8 mouse cellular contexts compared by ENCODE assay signal in the genomic region with DNA sequence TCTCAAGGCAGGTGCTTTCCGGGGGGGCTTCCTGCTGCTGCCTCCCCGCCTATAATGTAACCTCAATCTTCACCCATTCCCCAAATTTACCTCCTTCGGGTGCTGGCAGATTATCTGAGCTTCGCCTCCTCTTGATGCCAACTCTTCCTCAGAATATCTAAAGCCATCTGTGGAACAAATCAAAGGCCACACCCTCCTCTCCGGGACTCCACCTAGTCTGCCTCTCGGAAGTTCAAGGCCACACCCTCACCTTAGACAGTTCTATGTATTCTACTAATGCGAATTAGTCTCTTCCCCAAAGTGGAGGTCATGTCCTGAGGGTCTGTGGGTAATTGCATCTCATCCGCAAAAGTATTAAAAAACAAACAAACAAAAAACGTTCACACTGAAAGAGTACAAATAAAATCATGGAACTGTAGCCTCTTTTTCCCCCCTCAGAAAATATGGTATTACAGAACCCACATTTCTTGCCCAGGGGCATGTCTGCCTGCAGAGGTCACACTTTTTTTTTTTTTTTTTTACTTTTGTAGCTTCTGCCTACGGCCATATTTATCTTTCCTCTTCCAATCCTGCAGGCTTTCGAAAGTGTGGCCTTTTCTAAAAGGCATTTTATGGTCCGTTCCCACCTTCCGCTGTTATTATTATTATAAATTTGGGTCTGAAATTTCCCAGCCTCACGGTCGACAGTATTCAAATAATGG. TPM values are rescaled to one million over a fixed set of nuclear protein-coding genes. Genes with fewer than 3 reads are reported as not detected.
DNase-seq lines count a peak whose midpoint lies in the region; ATAC-seq and TF ChIP-seq lines count a peak whose summit lies in the region.

No protein-coding gene starts in this region.

- H3K27me3 ChIP-seq in lung, postnatal 0 days (replicated peaks; ENCODE audit: insufficient read depth, low read length) = peaks cover 22% of the 10 kb centered on the region
- H3K27me3 ChIP-seq in limb, embryonic 13.5 days = peaks cover 58% of the 10 kb centered on the region
- no peaks in the 10 kb centered on the region for H3K27me3 ChIP-seq in stomach, embryonic 14.5 days (ENCODE audit: control insufficient read depth, insufficient read depth, low read length)

- peak overlapping the region; percentile 92 for H3K4me2 ChIP-seq in lung, postnatal 0 days (replicated peaks; ENCODE audit: low read depth, low read length)
- H3K4me2 ChIP-seq in limb, embryonic 13.5 days (replicated peaks) = peak overlapping the region; percentile 94
- peak overlapping the region; percentile 67 for H3K4me2 ChIP-seq in stomach, embryonic 14.5 days (replicated peaks; ENCODE audit: low read depth, low read length)

- peaks cover 12% of the 10 kb centered on the region for H3K4me1 ChIP-seq in lung, postnatal 0 days (ENCODE audit: insufficient read depth, low read depth, low read length)
- H3K4me1 ChIP-seq in limb, embryonic 13.5 days = peaks cover 16% of the 10 kb centered on the region
- H3K4me1 ChIP-seq in stomach, embryonic 14.5 days (ENCODE audit: control insufficient read depth, insufficient read depth, low read length) = peaks cover 12% of the 10 kb centered on the region; the same call in 1 of the 2 replicates

- WGBS in lung, postnatal 0 days = 19% methylated on average over 15 of the region's 15 CpGs
- WGBS in limb, embryonic 13.5 days = 18% methylated on average over 15 of the region's 15 CpGs
- WGBS in stomach, embryonic 14.5 days = 17% methylated on average over 15 of the region's 15 CpGs

- no peak overlapping the region for H3K9ac ChIP-seq in lung, postnatal 0 days (replicated peaks; ENCODE audit: low read depth)
- peak overlapping the region; percentile 70 for H3K9ac ChIP-seq in limb, embryonic 13.5 days
- H3K9ac ChIP-seq in stomach, embryonic 14.5 days (replicated peaks; ENCODE audit: low read depth, low read length) = peak overlapping the region; percentile 11; the same call in 1 of the 2 replicates

- intact Hi-C loops in left cerebral cortex, postnatal 14 days (cut with DNase I) = no loop called here

- TF ChIP-seq EP300 in lung, postnatal 0 days (IDR thresholded peaks at IDR 0.05) = no peak

- no peak for ATAC-seq in lung, postnatal 0 days
- 0 out of 2 replicates have a peak, but pooled peaks have one; percentile 29 for ATAC-seq in erythroblast, adult 5-6 weeks (replicated peaks; ENCODE audit: low FRiP score, poor library complexity, severe bottlenecking)
- ATAC-seq in limb, embryonic 13.5 days (ENCODE audit: low FRiP score, low read depth) = no peak
- ATAC-seq in stomach, embryonic 14.5 days (ENCODE audit: insufficient number of reproducible peaks, insufficient read depth, low FRiP score, low read depth) = no peak

- no peak for DNase-seq in lung, postnatal 0 days (ENCODE audit: low spot score)
- no peak for DNase-seq in lung, postnatal 4 days
- DNase-seq in left cerebral cortex, postnatal 14 days (ENCODE audit: low spot score in 2 of 2) = no peak
- no peak for DNase-seq in urinary bladder, adult 18-20 months (ENCODE audit: low spot score in 2 of 2)
- no peak for DNase-seq in adrenal gland, postnatal 25 days

- no peaks in the 10 kb centered on the region for H3K9me3 ChIP-seq in lung, postnatal 0 days (ENCODE audit: low read length)
- H3K9me3 ChIP-seq in limb, embryonic 13.5 days = no peaks in the 10 kb centered on the region
- no peaks in the 10 kb centered on the region for H3K9me3 ChIP-seq in stomach, embryonic 14.5 days (ENCODE audit: control insufficient read depth, low read depth, low read length)

- H3K4me3 ChIP-seq in lung, postnatal 0 days (ENCODE audit: low read depth, low read length) = peak overlapping the region; percentile 48; the same call in 1 of the 2 replicates
- H3K4me3 ChIP-seq in limb, embryonic 13.5 days = peak overlapping the region; percentile 57
- H3K4me3 ChIP-seq in stomach, embryonic 14.5 days (ENCODE audit: low read depth, low read length) = peak overlapping the region; percentile 45; the same call in 1 of the 2 replicates

- TF ChIP-seq CTCF in lung, postnatal 0 days (IDR thresholded peaks at IDR 0.05) = no peak

- H3K27ac ChIP-seq in lung, postnatal 0 days (ENCODE audit: low read length) = no peak overlapping the region
- H3K27ac ChIP-seq in limb, embryonic 13.5 days = no peak overlapping the region
- H3K27ac ChIP-seq in stomach, embryonic 14.5 days (ENCODE audit: low read length) = no peak overlapping the region

- H3K36me3 ChIP-seq in lung, postnatal 0 days (ENCODE audit: insufficient read depth, low read length) = no peaks in the 10 kb centered on the region
- H3K36me3 ChIP-seq in limb, embryonic 13.5 days = no peaks in the 10 kb centered on the region
- H3K36me3 ChIP-seq in stomach, embryonic 14.5 days (ENCODE audit: control insufficient read depth, insufficient read depth, low read length) = no peaks in the 10 kb centered on the region

RNA-seq across cellular contexts. Expression of a gene that starts 10.2 kb away (rescaled TPM):
- polyA plus RNA-seq in lung, postnatal 0 days (2015; fragmentation: Nextera tagmentation; extraction: Ambion mirVana) = 10.9 and 11.7 TPM in 2 replicates
- total RNA-seq in erythroblast, adult 5-6 weeks (2015; ENCODE audit: low replicate concordance) = 9.6 and 12.5 TPM in 2 replicates
- 19.2 and 30.5 TPM in 2 replicates for total RNA-seq in erythroblast, adult 5-6 weeks (2017; ENCODE audit: low replicate concordance)
- 8.5 and 10.2 TPM in 2 replicates for polyA plus RNA-seq in limb, embryonic 13.5 days (2015; fragmentation: Nextera tagmentation; extraction: Ambion mirVana)
- 6.9 and 7.2 TPM in 2 replicates for polyA plus RNA-seq in stomach, embryonic 14.5 days (2014; fragmentation: Nextera tagmentation; extraction: Ambion mirVana)
- total RNA-seq in left cerebral cortex, postnatal 14 days (2021) = 10 to 100 TPM; 60.8 to 63.5 TPM
- total RNA-seq in adrenal gland, postnatal 25 days (2021) = 20.5 and 29.8 TPM in 2 replicates

RNA-seq across cellular contexts. Expression of a gene that starts 56.1 kb away (rescaled TPM):
- polyA plus RNA-seq in lung, postnatal 0 days (2015; fragmentation: Nextera tagmentation; extraction: Ambion mirVana) = 85.7 and 89.7 TPM in 2 replicates
- 15.4 and 25.7 TPM in 2 replicates for total RNA-seq in erythroblast, adult 5-6 weeks (2015; ENCODE audit: low replicate concordance)
- total RNA-seq in erythroblast, adult 5-6 weeks (2017; ENCODE audit: low replicate concordance) = 28.7 and 31.4 TPM in 2 replicates
- polyA plus RNA-seq in limb, embryonic 13.5 days (2015; fragmentation: Nextera tagmentation; extraction: Ambion mirVana) = 215 and 216 TPM in 2 replicates
- polyA plus RNA-seq in stomach, embryonic 14.5 days (2014; fragmentation: Nextera tagmentation; extraction: Ambion mirVana) = 123 and 127 TPM in 2 replicates
- 10 to 100 TPM; 24.3 to 29.6 TPM for total RNA-seq in left cerebral cortex, postnatal 14 days (2021)
- 121 and 128 TPM in 2 replicates for total RNA-seq in adrenal gland, postnatal 25 days (2021)

RNA-seq across cellular contexts. Expression of a gene that starts 57.5 kb away (rescaled TPM):
- polyA plus RNA-seq in lung, postnatal 0 days (2015; fragmentation: Nextera tagmentation; extraction: Ambion mirVana) = 2.4 and 2.9 TPM in 2 replicates
- not detected in 2 replicates for total RNA-seq in erythroblast, adult 5-6 weeks (2015; ENCODE audit: low replicate concordance)
- not detected in 2 replicates for total RNA-seq in erythroblast, adult 5-6 weeks (2017; ENCODE audit: low replicate concordance)
- 5.0 and 5.6 TPM in 2 replicates for polyA plus RNA-seq in limb, embryonic 13.5 days (2015; fragmentation: Nextera tagmentation; extraction: Ambion mirVana)
- 20.9 and 22.6 TPM in 2 replicates for polyA plus RNA-seq in stomach, embryonic 14.5 days (2014; fragmentation: Nextera tagmentation; extraction: Ambion mirVana)
- total RNA-seq in left cerebral cortex, postnatal 14 days (2021) = not detected
- total RNA-seq in adrenal gland, postnatal 25 days (2021) = not detected in 2 replicates
